Mouse (Mus musculus) neural tube, embryonic 10.5 days (tissue): ENCODE data around the gene Nr4a1.

Experiments
- DNase-seq: peaks from one replicate; pipeline ENCODE4 v3.0.0-alpha.2; 2017; ENCODE audit warnings: low spot score; ENCODE audit errors: extremely low spot score

The Nr4a1 gene

GRCm38 (mm10) chr15:101233183-101233582 is 20.9 kb upstream of the Nr4a1 start:
- no peak for DNase-seq

GRCm38 (mm10) chr15:101233641-101234275 is 20.3 kb upstream of the Nr4a1 start:
- DNase-seq, result no peak

GRCm38 (mm10) chr15:101234611-101235341 is 19.3 kb upstream of the Nr4a1 start:
- DNase-seq, result no peak

GRCm38 (mm10) chr15:101235342-101235698 is 18.7 kb upstream of the Nr4a1 start:
- DNase-seq, result no peak

GRCm38 (mm10) chr15:101235728-101236327 is 18.2 kb upstream of the Nr4a1 start:
- no peak for DNase-seq

GRCm38 (mm10) chr15:101236878-101237277 is 17.2 kb upstream of the Nr4a1 start:
- no peak for DNase-seq

DNA sequence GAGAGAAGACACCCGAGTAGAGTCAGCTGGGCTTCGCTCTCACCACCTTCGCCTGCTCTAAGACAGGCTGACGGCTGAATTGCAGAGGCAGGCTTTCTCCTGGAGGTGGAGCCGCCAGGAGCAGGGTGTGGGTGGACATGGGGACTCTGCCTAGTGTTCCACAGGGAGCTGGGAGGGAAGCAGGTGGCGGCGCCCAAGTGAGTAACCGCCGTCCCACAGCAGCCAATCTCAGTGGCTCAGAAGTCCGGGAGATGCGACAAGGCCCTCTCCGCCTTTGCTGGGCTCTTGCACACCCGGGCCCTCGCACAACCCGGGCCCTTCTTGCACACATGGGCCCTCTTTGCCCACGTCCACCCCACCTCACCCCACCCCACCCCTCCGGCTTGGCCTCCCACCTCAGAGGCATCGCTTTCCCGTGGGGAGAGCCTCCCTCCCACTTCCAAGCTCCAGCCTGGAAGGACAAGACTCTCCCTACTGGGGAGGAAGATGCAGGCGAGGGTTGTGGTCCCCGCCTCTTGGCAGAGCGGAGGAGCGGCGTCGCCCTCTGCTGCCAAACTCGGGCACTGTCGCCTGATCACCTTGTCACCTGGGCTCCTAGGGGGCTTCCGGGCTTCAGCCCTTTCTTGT is 15.1 kb upstream of the Nr4a1 start:
- peak; percentile 70 for DNase-seq

GRCm38 (mm10) chr15:101239821-101240220 is 14.2 kb upstream of the Nr4a1 start:
- no peak for DNase-seq

- DNase-seq, result peak; percentile 82
Observed at GRCm38 (mm10) chr15:101240799-101241204, 13.3 kb upstream of the Nr4a1 start.

GRCm38 (mm10) chr15:101241236-101241635 is 12.8 kb upstream of the Nr4a1 start:
- no peak for DNase-seq

DNA sequence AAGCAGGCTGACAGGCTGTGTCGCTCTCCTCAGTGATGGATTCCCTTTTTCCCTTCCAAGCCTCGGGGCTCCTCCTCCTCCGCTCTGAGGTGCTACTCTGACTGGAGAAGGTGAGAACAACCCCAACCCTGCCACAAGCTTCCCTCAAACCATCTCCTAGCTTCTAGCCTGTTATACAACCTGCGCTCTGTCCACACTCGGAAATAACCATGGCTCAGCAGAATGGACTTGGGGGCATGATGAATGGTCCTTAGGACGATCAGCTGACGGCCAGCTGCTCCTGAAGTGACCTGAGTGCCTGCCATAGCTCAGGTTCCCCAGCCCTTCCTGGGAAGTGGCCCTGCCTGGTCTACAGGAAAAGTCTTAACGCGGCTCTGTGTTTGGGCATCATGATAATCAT is 12.2 kb upstream of the Nr4a1 start:
- no peak for DNase-seq

DNA sequence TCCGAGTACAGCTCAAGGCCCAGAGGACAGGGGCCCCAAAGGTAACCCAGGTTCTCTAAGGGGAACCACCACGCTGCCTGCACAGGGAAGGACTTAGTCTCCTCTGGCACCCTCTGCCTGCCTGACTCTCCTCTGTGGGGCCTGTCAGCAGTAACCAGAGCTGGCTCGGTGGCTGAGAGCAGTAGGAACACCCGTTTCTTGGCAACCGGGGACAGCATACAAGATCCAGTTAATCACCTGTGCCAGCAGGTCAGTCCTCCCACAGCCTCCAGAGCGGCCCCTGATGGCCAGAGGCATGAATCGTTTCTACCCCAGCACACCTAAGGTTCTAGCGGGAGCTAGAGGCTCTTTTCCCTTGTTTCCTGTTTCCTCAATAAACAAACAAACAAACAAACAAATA is 11.4 kb upstream of the Nr4a1 start:
- DNase-seq, result no peak

GRCm38 (mm10) chr15:101244012-101244411 is 10.1 kb upstream of the Nr4a1 start:
- DNase-seq, result no peak

- DNase-seq, result peak; percentile 91
Observed at GRCm38 (mm10) chr15:101246231-101247154, 7.6 kb upstream of the Nr4a1 start.

DNA sequence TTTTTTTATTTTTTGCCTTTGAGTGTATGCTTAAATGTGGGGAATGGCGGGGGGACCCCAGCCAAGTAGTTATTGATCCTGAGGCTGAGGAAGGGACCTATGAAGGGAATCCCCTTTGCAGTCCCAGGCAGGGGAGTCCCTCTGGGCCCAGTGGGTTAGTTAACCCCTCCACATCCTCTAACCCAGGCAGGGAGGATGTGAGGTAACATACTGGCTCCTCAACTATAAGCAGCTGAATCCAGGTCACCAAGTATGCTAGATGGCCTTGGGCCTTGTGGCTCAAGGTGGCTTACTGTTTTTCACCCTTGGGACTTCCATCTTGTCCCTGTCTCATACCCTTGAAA is 6.9 kb upstream of the Nr4a1 start:
- DNase-seq, result no peak

DNA sequence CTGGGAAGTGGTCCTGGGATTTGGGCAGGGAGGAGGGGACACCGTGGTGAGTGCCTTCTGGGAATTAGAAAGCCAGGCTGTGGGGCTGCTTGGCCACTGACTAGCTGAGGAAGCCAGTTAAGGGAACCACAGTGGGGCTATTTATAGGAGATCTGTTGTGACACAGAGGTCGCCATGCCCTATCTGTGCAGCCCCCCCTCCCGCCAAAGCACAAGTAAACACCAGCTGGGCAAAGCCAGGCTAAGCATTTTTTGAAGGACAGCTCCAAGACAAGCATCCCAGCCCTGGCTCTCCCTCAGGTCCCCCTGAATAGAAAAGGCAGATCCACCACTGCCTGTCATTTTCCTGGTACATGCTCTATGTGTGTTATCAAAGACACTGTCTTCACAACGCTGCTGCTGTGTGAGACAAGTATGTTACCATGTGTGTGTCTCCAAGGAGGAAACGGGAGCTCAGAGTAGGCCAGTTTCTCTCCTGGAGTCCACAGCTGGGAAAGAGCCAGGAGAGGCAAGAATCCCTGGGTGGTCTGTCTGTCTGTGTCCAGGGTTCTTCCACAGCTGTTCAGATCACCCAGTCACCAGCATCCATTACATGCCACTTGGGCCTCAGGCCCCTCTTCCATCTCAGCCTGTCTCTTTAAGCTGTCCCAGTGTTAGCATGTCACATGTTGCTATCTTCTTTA is 5.9 kb upstream of the Nr4a1 start:
- DNase-seq, result no peak

- DNase-seq, result no peak
Observed at GRCm38 (mm10) chr15:101250220-101250800, 3.8 kb upstream of the Nr4a1 start.

DNA sequence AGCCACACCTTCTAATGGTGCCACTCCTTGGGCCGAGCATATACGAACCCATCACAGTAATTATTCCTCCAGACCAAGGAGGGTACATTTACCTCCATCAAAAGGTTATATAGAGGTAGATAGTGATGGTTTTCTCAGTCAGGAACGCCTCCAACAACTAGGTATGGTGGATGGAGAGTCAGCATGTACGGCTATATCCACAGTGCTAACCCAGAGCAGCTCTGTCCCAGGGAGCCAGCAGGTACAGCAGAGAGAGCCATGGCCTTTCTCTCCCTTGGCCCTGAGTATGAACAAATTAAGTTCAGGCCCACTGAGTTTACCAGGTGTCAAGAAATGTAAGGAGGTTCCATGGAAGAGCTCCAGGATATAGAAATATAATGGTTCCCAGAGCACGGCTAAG is 2.1 kb upstream of the Nr4a1 start:
- DNase-seq, result no peak

DNA sequence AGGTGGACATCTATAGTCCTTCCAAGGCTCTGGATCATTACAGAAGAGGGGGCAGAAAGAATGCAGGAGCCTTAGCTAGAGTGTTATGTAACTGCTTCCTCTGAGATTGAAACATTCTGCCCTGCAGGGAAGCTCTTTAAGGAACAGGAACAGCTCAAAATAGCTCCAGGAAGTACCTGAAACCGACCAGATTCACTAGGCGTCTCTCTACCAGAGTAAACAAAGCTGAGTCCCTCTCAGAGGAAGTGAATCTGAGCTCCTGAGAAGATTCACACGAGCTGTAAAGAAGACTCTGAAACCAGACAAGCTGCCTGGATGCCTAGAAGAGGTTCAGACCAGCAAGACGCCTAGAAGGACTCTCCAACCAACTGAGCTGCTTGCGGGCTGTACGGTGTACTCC is 1.5 kb upstream of the Nr4a1 start:
- DNase-seq, result no peak

DNA sequence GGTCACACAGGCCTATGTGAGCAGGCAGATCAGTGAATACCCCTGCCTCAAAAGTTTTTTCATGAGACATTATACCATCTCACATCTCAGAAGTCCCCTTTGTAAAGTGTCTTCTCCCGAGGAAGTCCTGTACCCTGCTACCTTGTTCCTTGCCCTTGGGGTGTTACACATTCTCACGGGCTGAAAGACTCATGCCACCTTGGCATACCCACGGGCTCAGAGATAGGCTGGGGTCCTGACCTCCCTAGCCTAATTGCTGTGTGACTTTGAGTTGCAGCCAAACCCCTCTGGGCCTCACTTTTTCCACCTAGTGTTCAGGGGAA is 545 bp upstream of the Nr4a1 start:
- DNase-seq, result no peak
